In the genomic region with DNA sequence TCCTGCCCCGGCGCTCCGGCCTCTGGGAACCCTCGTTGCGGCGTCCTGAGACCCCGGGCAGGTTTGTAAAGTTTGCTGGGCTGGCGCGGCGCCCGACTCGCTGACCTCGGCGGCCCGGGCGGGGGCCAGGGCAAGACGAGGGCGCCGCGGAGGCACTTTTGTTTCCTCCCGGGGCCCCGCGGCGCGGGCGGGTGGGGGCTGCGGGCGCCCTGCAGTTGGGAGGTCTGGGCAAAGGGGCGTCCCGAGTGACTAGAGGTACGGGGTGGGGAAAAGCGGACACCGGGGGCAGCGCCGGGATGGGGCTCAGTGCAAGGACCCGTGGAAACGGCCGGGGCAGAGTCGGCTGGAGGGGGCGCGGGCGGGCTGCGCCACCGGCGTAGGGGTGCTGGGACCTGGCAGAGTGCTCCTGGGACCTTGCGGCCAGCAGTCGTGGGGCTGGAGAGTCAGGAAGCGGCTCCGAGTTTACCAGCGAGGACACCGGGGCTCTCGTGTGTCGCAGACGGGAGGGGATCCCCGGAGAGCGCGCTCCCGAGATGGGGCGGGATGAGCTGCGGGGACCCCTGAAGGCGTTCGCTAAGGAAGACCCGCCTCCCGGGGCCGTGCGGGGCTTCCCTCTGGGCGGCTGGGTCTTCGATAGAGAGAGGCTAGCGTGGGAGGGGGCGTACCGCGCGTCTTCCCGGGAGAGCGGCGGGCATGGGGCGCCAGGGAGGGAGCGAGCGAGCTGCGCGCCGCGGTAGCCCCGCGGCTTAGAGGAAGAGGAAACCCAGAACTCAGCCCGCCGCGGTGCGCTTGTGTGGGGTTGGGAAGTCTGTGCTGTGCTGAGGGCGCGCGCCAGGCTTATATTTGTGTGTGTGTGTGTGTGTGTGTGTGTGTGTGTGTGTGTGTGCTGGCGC, we compare ENCODE assay signal across 7 mouse cellular contexts. TPM values are rescaled to one million over a fixed set of nuclear protein-coding genes. Genes with fewer than 3 reads are reported as not detected.
DNase-seq lines count a peak whose midpoint lies in the region; ATAC-seq lines count a peak whose summit lies in the region.

No protein-coding gene starts in this region.

- peak; percentile 78 for DNase-seq in adrenal gland, adult 2 months
- peak; percentile 28 to 47 for DNase-seq in cerebellum, postnatal 4 days (ENCODE audit: low spot score in 2 of 2)
- DNase-seq in gastrocnemius, postnatal 4 days (ENCODE audit: low spot score in 2 of 2): peak; percentile 54 to 57
- DNase-seq in naive thymus-derived CD4-positive, alpha-beta T cell, adult 2 months (ENCODE audit: low read depth): peak; percentile 76
- DNase-seq in splenic B cell, adult 2 months (ENCODE audit: low read depth, low spot score): peak; percentile 72

- peak overlapping the region; percentile 89 for H3K27ac ChIP-seq in intestine, embryonic 16.5 days (ENCODE audit: low read length)
- H3K27ac ChIP-seq in liver, embryonic 12.5 days: peak overlapping the region; percentile 68

- H3K9me3 ChIP-seq in intestine, embryonic 16.5 days (ENCODE audit: control insufficient read depth, low read length): no peaks in the 10 kb centered on the region
- no peaks in the 10 kb centered on the region for H3K9me3 ChIP-seq in liver, embryonic 12.5 days (replicated peaks)

- peak overlapping the region; percentile 82 for H3K4me2 ChIP-seq in intestine, embryonic 16.5 days (ENCODE audit: low read depth, low read length)
- peak overlapping the region; percentile 83 for H3K4me2 ChIP-seq in liver, embryonic 12.5 days

- no peaks in the 10 kb centered on the region for H3K27me3 ChIP-seq in intestine, embryonic 16.5 days (replicated peaks; ENCODE audit: control insufficient read depth, insufficient read depth, low read length)
- H3K27me3 ChIP-seq in liver, embryonic 12.5 days (replicated peaks): peaks cover 65% of the 10 kb centered on the region
- no peaks in the 10 kb centered on the region for H3K27me3 ChIP-seq in splenic B cell, adult 2 months (ENCODE audit: control insufficient read depth, insufficient read depth, low read length, poor library complexity, severe bottlenecking)

- H3K9ac ChIP-seq in intestine, embryonic 16.5 days (ENCODE audit: low read depth, low read length): peak overlapping the region; percentile 86
- H3K9ac ChIP-seq in liver, embryonic 12.5 days: peak overlapping the region; percentile 65

- no peaks in the 10 kb centered on the region for H3K36me3 ChIP-seq in intestine, embryonic 16.5 days (ENCODE audit: control insufficient read depth, insufficient read depth, low read length)
- H3K36me3 ChIP-seq in liver, embryonic 12.5 days: no peaks in the 10 kb centered on the region
- H3K36me3 ChIP-seq in splenic B cell, adult 2 months (ENCODE audit: control insufficient read depth, insufficient read depth, low read length, poor library complexity, severe bottlenecking): no peaks in the 10 kb centered on the region

- ATAC-seq in intestine, embryonic 16.5 days: peak; percentile 73
- ATAC-seq in liver, embryonic 12.5 days: peak; percentile 66

- WGBS in intestine, embryonic 16.5 days: under 1% methylated on average over 77 of the region's 93 CpGs
- WGBS in liver, embryonic 12.5 days (ENCODE audit: insufficient replicate concordance): under 1% methylated on average over 92 of the region's 93 CpGs

- H3K4me1 ChIP-seq in intestine, embryonic 16.5 days (ENCODE audit: control insufficient read depth, insufficient read depth, low read length): peaks cover 3% of the 10 kb centered on the region; the same call in 1 of the 2 replicates
- peaks cover 16% of the 10 kb centered on the region for H3K4me1 ChIP-seq in liver, embryonic 12.5 days

- peak overlapping the region; percentile 87 for H3K4me3 ChIP-seq in intestine, embryonic 16.5 days (ENCODE audit: low read length)
- H3K4me3 ChIP-seq in liver, embryonic 12.5 days: peak overlapping the region; percentile 65

RNA-seq across cellular contexts. Expression of a gene that starts 0.6 kb away (rescaled TPM):
- total RNA-seq in adrenal gland, adult 2 months (2021): 10 to 100 TPM in 1 of 2 experiments, 1 to 10 TPM in 1; 9.6 to 16.7 TPM
- polyA plus RNA-seq in adrenal gland, adult 2 months (2012; rRNA removed): 14.0 and 15.2 TPM in 2 replicates
- total RNA-seq in gastrocnemius, postnatal 4 days (2021): 10 to 100 TPM; 23.6 to 27.7 TPM
- polyA plus RNA-seq in intestine, embryonic 16.5 days (2015; fragmentation: Nextera tagmentation; extraction: Ambion mirVana): 14.4 and 17.5 TPM in 2 replicates
- 6.2 and 6.7 TPM in 2 replicates for polyA plus RNA-seq in liver, embryonic 12.5 days (2016; fragmentation: Nextera tagmentation; extraction: Ambion mirVana)

Comparison
In these comparisons a context has a peak if more than half of its experiments do, and no peak if none do; other contexts are left out.
1. Peak in every context shown above with its lines: DNase-seq, ATAC-seq, H3K4me3 ChIP-seq and H3K27ac ChIP-seq.